Mouse (Mus musculus): Measurements from ENCODE around the gene Endod1. TPM values are rescaled to one million over a fixed set of nuclear protein-coding genes. Genes with fewer than 3 reads are reported as not detected.

Endod1 gene
- polyA plus RNA-seq, 1 experiment from 2014 or later, result 9.5 TPM

- Histone ChIP-seq H3K27ac (ENCODE audit: low read depth, low read length) (no peak overlapping the region), H3K9me3 (ENCODE audit: control insufficient read depth, low read length) (no peaks in the 10 kb centered on the region), H3K4me3 (ENCODE audit: low read depth, low read length) (no peak overlapping the region), H3K4me1 (replicated peaks; ENCODE audit: control insufficient read depth, insufficient read depth, low read length) (no peaks in the 10 kb centered on the region), H3K27me3 (ENCODE audit: control insufficient read depth, insufficient read depth, low read length) (no peaks in the 10 kb centered on the region), H3K36me3 (ENCODE audit: control insufficient read depth, insufficient read depth, low read length) (no peaks in the 10 kb centered on the region), H3K9ac (ENCODE audit: low read depth, low read length) (no peak overlapping the region), H3K4me2 (replicated peaks; ENCODE audit: low read depth, low read length) (no peak overlapping the region)
- DNase-seq (ENCODE audit: low spot score) (no peak), ATAC-seq (ENCODE audit: low FRiP score) (no peak)
- 80% methylated on average over 3 of the region's 3 CpGs for WGBS
Measured at GRCm38 (mm10) chr9:14396819-14397448, 15.6 kb upstream of the Endod1 start.

DNA sequence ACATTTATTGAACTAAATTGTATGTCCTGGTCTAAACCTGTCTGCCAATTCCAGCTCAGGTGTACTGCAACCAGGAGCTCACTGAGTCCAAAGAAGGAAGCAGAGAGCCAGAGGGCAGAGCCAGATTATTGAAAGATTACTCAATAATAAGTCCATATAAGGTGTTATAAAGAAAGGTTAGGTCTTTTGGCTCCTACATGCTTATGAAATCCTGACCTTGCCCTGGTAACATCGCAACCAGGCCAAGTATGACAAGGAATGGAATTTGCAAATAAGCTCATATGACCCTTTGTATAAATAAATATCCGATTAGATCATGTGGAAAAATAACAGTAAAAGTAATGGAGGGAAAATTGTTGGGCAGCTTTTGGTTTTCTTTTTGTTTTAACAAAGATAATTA lies 14.8 kb upstream of the Endod1 start:
- no peaks in the 10 kb centered on the region for H3K9me3 ChIP-seq (ENCODE audit: control insufficient read depth, low read length)
- DNase-seq (ENCODE audit: low spot score), result no peak
- H3K9ac ChIP-seq (ENCODE audit: low read depth, low read length), result no peak overlapping the region
- ATAC-seq (ENCODE audit: low FRiP score), result no peak
- H3K4me2 ChIP-seq (replicated peaks; ENCODE audit: low read depth, low read length), result no peak overlapping the region
- H3K4me3 ChIP-seq (ENCODE audit: low read depth, low read length), result no peak overlapping the region
- no peaks in the 10 kb centered on the region for H3K4me1 ChIP-seq (replicated peaks; ENCODE audit: control insufficient read depth, insufficient read depth, low read length)
- no peaks in the 10 kb centered on the region for H3K27me3 ChIP-seq (ENCODE audit: control insufficient read depth, insufficient read depth, low read length)
- 75% methylated on average over 2 of the region's 2 CpGs for WGBS
- H3K27ac ChIP-seq (ENCODE audit: low read depth, low read length), result no peak overlapping the region
- no peaks in the 10 kb centered on the region for H3K36me3 ChIP-seq (ENCODE audit: control insufficient read depth, insufficient read depth, low read length)

DNA sequence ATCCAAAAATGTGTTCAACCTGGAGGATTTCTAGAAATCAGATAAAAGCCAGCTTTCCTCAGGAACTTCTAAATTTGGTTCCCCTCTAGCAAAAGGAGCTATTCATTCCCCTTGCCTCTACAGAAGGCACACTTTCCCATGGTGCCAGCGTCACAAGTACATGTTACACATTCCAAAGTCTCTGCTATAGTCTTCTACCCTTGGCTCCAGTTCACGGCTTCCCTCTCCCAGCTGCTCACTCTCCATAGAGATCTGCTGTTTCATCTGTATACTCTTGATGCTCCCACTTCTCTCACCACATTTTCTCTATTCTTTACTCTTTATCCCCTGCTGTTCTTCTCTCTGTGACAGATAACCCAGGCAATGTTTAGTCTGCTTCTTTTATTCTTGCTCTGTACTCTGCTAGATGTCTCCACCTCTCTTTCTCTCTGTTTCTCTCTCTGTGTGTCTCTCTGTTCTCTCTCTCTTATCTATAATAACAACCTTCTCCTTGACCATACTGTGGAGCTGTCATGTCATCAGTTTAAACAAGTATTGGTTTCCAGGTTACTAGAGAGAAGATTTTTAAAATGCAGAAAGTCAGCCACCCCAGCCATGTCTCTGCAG lies 13.8 kb upstream of the Endod1 start:
- no peak for DNase-seq (ENCODE audit: low spot score)

DNA sequence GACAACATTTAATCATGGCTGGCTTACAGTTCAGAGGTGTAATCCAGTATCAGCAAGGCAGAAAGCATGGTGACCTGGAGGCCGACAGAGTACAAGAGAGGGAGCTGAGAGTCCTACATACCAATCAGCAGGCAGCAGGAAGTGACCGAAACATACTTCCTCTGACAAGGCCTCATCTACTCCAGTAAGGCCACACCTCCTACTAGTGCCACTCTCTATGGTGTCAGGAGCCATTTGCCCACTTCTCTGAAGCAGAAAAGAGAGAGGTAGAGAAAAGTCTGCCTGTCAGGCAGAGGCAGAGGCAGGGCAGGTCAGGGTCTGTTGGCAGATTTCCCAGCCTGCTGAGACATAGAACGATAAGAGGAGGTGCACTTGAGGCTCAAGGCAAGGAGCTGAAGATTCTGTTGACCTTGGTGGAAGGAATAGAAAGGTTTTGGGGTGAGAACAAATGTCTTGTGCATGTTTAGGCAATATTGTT lies 10.6 kb upstream of the Endod1 start:
- Histone ChIP-seq H3K36me3 (ENCODE audit: control insufficient read depth, insufficient read depth, low read length) (no peaks in the 10 kb centered on the region), H3K9me3 (ENCODE audit: control insufficient read depth, low read length) (no peaks in the 10 kb centered on the region), H3K27ac (ENCODE audit: low read depth, low read length) (no peak overlapping the region), H3K9ac (ENCODE audit: low read depth, low read length) (no peak overlapping the region), H3K27me3 (ENCODE audit: control insufficient read depth, insufficient read depth, low read length) (no peaks in the 10 kb centered on the region), H3K4me1 (replicated peaks; ENCODE audit: control insufficient read depth, insufficient read depth, low read length) (no peaks in the 10 kb centered on the region), H3K4me2 (replicated peaks; ENCODE audit: low read depth, low read length) (no peak overlapping the region), H3K4me3 (ENCODE audit: low read depth, low read length) (no peak overlapping the region)
- WGBS, result 80% methylated on average over 3 of the region's 3 CpGs
- ATAC-seq (ENCODE audit: low FRiP score), result no peak
- no peak for DNase-seq (ENCODE audit: low spot score)

More for the DNA sequence above, 13.8 kb upstream of the Endod1 start:
- H3K9ac ChIP-seq (ENCODE audit: low read depth, low read length), result no peak overlapping the region
- 49% methylated on average over 2 of the region's 2 CpGs for WGBS
- H3K4me3 ChIP-seq (ENCODE audit: low read depth, low read length), result no peak overlapping the region
- no peaks in the 10 kb centered on the region for H3K36me3 ChIP-seq (ENCODE audit: control insufficient read depth, insufficient read depth, low read length)
- no peak overlapping the region for H3K27ac ChIP-seq (ENCODE audit: low read depth, low read length)
- H3K27me3 ChIP-seq (ENCODE audit: control insufficient read depth, insufficient read depth, low read length), result no peaks in the 10 kb centered on the region
- H3K4me2 ChIP-seq (replicated peaks; ENCODE audit: low read depth, low read length), result no peak overlapping the region
- H3K4me1 ChIP-seq (replicated peaks; ENCODE audit: control insufficient read depth, insufficient read depth, low read length), result no peaks in the 10 kb centered on the region
- no peak for ATAC-seq (ENCODE audit: low FRiP score)
- no peaks in the 10 kb centered on the region for H3K9me3 ChIP-seq (ENCODE audit: control insufficient read depth, low read length)

DNA sequence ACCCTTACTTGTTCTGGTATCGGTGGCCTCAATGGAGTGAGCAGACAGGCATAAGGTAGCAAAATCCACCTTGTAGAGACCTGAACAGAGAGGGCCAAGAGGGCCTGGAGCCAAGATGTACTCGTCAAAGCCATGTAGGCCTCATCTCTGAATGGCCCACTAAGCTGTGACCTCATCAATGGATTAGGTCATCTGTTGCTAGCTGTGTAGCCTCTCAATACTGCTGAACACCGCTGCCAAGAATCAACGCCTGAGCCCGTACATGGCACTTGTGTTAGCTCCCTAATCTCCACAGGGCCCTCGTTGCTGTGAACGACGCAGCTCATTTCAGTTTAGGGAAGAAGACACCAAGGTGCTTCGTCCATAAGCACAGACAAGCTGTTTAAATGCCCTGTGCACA lies 10.0 kb upstream of the Endod1 start:
- Histone ChIP-seq H3K27me3 (ENCODE audit: control insufficient read depth, insufficient read depth, low read length) (no peaks in the 10 kb centered on the region), H3K9ac (ENCODE audit: low read depth, low read length) (no peak overlapping the region), H3K9me3 (ENCODE audit: control insufficient read depth, low read length) (no peaks in the 10 kb centered on the region), H3K4me1 (replicated peaks; ENCODE audit: control insufficient read depth, insufficient read depth, low read length) (no peaks in the 10 kb centered on the region), H3K4me2 (replicated peaks; ENCODE audit: low read depth, low read length) (no peak overlapping the region), H3K4me3 (ENCODE audit: low read depth, low read length) (no peak overlapping the region), H3K27ac (ENCODE audit: low read depth, low read length) (no peak overlapping the region), H3K36me3 (ENCODE audit: control insufficient read depth, insufficient read depth, low read length) (no peaks in the 10 kb centered on the region)
- 94% methylated on average over 9 of the region's 9 CpGs for WGBS
- ATAC-seq (ENCODE audit: low FRiP score) (no peak), DNase-seq (ENCODE audit: low spot score) (no peak)

DNA sequence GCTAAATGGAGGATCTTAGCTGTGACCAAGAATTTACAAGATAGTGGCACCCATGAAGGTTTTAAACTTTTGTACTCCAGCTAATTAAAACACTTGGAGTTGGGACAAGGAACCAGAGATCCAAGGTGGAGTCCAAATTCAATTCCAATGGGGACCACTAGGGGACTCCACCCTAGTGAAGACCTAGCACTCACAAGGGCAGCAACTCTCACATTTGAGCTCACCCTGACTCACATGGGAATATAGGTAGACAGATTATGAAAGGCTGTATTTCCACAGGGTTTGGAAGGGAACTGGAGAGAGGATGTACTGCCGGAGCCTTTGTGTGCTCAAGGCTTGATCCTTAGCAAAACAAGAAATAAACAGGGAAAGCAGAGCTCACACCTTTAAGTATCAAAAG lies 9.0 kb upstream of the Endod1 start:
- no peaks in the 10 kb centered on the region for H3K4me1 ChIP-seq (replicated peaks; ENCODE audit: control insufficient read depth, insufficient read depth, low read length)
- DNase-seq (ENCODE audit: low spot score) (peak; percentile 6), ATAC-seq (ENCODE audit: low FRiP score) (no peak)
- H3K27me3 ChIP-seq (ENCODE audit: control insufficient read depth, insufficient read depth, low read length), result no peaks in the 10 kb centered on the region
- no peak overlapping the region for H3K4me2 ChIP-seq (replicated peaks; ENCODE audit: low read depth, low read length)
- H3K4me3 ChIP-seq (ENCODE audit: low read depth, low read length), result no peak overlapping the region
- H3K9ac ChIP-seq (ENCODE audit: low read depth, low read length), result no peak overlapping the region
- 94% methylated on average over 1 of the region's 1 CpGs for WGBS
- H3K27ac ChIP-seq (ENCODE audit: low read depth, low read length), result no peak overlapping the region
- H3K36me3 ChIP-seq (ENCODE audit: control insufficient read depth, insufficient read depth, low read length), result no peaks in the 10 kb centered on the region
- no peaks in the 10 kb centered on the region for H3K9me3 ChIP-seq (ENCODE audit: control insufficient read depth, low read length)

DNA sequence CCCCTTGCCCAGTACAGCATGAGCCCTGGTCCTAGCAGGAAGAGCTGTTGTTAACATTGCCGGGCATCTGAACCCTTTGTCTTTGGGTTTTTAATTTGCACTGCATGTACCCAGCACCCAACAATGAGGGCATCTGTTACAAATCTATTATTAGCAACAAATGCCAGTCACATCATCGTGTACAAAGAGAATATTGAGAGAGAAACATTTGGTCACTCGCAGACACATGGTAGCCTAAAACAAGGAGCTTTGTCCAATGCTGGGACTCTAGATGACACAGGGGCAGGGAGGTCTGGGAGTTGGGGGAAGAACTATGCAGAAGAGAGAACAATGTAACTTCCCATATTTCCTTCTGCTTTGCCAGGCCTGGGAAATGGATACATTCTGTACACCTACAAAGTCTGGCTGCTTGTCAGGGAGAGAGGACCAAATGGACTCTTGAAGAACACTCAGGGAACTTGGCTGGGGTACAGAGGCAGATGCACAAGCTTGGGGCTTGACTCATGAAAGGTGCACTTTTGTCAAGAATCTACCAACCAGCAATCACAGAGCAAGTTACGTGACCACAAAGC lies 7.8 kb upstream of the Endod1 start:
- Histone ChIP-seq H3K4me2 (replicated peaks; ENCODE audit: low read depth, low read length) (no peak overlapping the region), H3K27ac (ENCODE audit: low read depth, low read length) (no peak overlapping the region), H3K9ac (ENCODE audit: low read depth, low read length) (no peak overlapping the region), H3K4me3 (ENCODE audit: low read depth, low read length) (no peak overlapping the region), H3K9me3 (ENCODE audit: control insufficient read depth, low read length) (no peaks in the 10 kb centered on the region), H3K4me1 (replicated peaks; ENCODE audit: control insufficient read depth, insufficient read depth, low read length) (no peaks in the 10 kb centered on the region), H3K36me3 (ENCODE audit: control insufficient read depth, insufficient read depth, low read length) (no peaks in the 10 kb centered on the region), H3K27me3 (ENCODE audit: control insufficient read depth, insufficient read depth, low read length) (no peaks in the 10 kb centered on the region)
- no peak for DNase-seq (ENCODE audit: low spot score)
- 74% methylated on average over 4 of the region's 4 CpGs for WGBS
- no peak for ATAC-seq (ENCODE audit: low FRiP score)

DNA sequence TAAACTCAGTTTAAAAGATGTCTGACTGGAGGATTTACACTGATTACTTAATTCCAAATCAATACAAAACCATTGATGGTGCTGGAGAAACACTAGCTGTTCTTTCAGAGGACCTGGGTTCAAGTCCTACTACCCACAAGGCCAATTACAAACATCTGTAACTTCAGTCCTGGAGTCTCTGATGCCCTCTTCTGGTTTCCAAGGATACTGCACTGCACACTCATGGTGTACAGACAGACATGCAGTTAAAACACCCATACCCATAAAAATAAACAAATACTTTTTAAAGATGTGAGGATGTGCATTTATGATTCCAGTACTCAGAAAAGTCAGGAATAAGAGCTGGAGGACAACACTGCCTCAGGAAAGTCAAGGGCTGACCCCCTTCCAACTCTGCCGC lies 6.7 kb upstream of the Endod1 start:
- no peaks in the 10 kb centered on the region for H3K36me3 ChIP-seq (ENCODE audit: control insufficient read depth, insufficient read depth, low read length)
- no peak overlapping the region for H3K9ac ChIP-seq (ENCODE audit: low read depth, low read length)
- no peak for ATAC-seq (ENCODE audit: low FRiP score)
- no peaks in the 10 kb centered on the region for H3K9me3 ChIP-seq (ENCODE audit: control insufficient read depth, low read length)
- DNase-seq (ENCODE audit: low spot score), result no peak
- no peak overlapping the region for H3K4me3 ChIP-seq (ENCODE audit: low read depth, low read length)
- 100% methylated on average over 1 of the region's 1 CpGs for WGBS
- H3K4me2 ChIP-seq (replicated peaks; ENCODE audit: low read depth, low read length), result no peak overlapping the region
- no peaks in the 10 kb centered on the region for H3K27me3 ChIP-seq (ENCODE audit: control insufficient read depth, insufficient read depth, low read length)
- H3K4me1 ChIP-seq (replicated peaks; ENCODE audit: control insufficient read depth, insufficient read depth, low read length), result no peaks in the 10 kb centered on the region
- no peak overlapping the region for H3K27ac ChIP-seq (ENCODE audit: low read depth, low read length)

- ATAC-seq (ENCODE audit: low FRiP score) (no peak), DNase-seq (ENCODE audit: low spot score) (no peak)
- Histone ChIP-seq H3K9me3 (ENCODE audit: control insufficient read depth, low read length) (no peaks in the 10 kb centered on the region), H3K27ac (ENCODE audit: low read depth, low read length) (no peak overlapping the region), H3K27me3 (ENCODE audit: control insufficient read depth, insufficient read depth, low read length) (no peaks in the 10 kb centered on the region), H3K4me2 (replicated peaks; ENCODE audit: low read depth, low read length) (no peak overlapping the region), H3K9ac (ENCODE audit: low read depth, low read length) (no peak overlapping the region), H3K4me1 (replicated peaks; ENCODE audit: control insufficient read depth, insufficient read depth, low read length) (no peaks in the 10 kb centered on the region), H3K4me3 (ENCODE audit: low read depth, low read length) (no peak overlapping the region), H3K36me3 (ENCODE audit: control insufficient read depth, insufficient read depth, low read length) (no peaks in the 10 kb centered on the region)
- WGBS, result 73% methylated on average over 9 of the region's 9 CpGs
Measured at GRCm38 (mm10) chr9:14386831-14387230, 5.5 kb upstream of the Endod1 start.

Data from hindbrain, embryonic 11.5 days (tissue).